Mouse (Mus musculus) heart, adult 2 months (tissue): ENCODE measurements around the gene Exoc4.

Source experiments
- CTCF ChIP-seq: fragments of 200-600 bp; IDR thresholded peaks from 2 replicates; pipeline ENCODE4 v1.8.1; 2022; ENCODE audit warnings: antibody characterized with exemption, mild to moderate bottlenecking, moderate library complexity
- EP300 ChIP-seq: fragments of 200-500 bp; IDR thresholded peaks from 2 replicates; pipeline ENCODE4 v1.6.1; 2011; ENCODE audit warnings: low read depth, low read length, control low read depth; ENCODE audit not compliant: insufficient read depth
- POLR2A ChIP-seq: fragments of 200-500 bp; IDR thresholded peaks from 2 replicates; pipeline ENCODE4 v1.6.1; 2011; ENCODE audit warnings: mild to moderate bottlenecking, low read depth, low read length, control low read depth; ENCODE audit not compliant: insufficient read depth

- TF ChIP-seq POLR2A (no peak), EP300 (no peak), CTCF (no peak)
These were observed 359.6 kb downstream of the Exoc4 start for GRCm38 (mm10) chr6:33608469-33608868.
